Mouse (Mus musculus) adrenal gland (tissue): ENCODE results near the gene Cpt1c.

Experiments used
- intact Hi-C: fragments of 180-260 bp; cut with DNase I; formaldehyde crosslinking; loops from one replicate; pipeline ENCODE4 v1.15.1; 2025
- long read RNA-seq, 2 experiments: library from polyadenylated mRNA; unstranded; transcript quantifications; one replicate each; pipeline ENCODE4 v2.0.0; 2020; ENCODE audit warnings: borderline replicate concordance in 1 of 2; ENCODE audit not compliant: insufficient replicate concordance in 1 of 2

Gene Cpt1c
- long read RNA-seq, experiment 1, partial matches to known transcripts, result 0 of 5 reads
- long read RNA-seq, experiment 1, other reads (novel, unspliced or antisense), result 0 of 5 reads
- long read RNA-seq, experiment 2, partial matches to known transcripts, result 4 of 7 reads
- long read RNA-seq, experiment 2, other reads (novel, unspliced or antisense), result 0 of 7 reads

DNA sequence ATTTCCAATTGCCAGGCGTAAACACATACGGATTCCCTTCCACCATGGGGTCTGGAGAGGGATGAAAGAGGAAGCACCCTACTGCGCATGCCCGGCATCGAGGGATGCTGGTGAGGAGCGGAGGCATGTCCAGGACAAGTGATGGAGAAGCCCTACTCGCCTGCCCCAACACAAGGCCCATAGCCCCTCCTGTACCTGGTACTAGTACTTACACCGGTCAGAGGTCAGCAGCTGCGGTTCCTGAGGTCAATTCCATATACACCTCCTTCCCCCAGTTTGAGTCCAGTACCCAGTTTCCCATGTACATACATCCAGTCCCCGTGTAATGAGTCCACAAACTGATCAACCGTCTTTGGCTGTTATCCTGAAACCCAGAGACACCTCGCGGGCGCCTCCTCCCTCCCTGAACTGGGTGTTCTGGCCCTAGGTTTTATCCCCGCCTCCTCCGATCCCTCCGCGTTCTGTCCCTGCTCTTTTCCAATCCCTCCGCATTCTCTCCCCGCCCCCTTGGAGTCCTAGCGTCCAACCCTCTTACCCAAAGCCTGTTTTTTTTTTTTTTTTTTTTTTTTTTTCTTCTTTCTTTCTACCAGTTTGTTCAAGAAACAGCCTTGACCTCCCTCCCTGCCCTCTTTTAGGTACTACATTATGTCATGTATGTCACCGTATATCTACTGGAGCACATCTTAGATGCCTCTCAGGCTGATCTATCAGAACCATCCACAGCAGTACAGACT is at the start of gene Cpt1c:
Gene Cpt1c, minus strand, starts transcription at position 469 of the 734 bp plus-strand sequence.
- intact Hi-C loops, result no loop called here

GRCm38 (mm10) chr7:45023711-45024110 is 49.1 kb upstream of the Cpt1c start:
- intact Hi-C loops, result loop anchor here (5.0 kb wide), 1 partner anchor 49 kb away; no protein-coding TSS in a partner anchor

- intact Hi-C loops, result loop anchor here (5.0 kb wide), 1 partner anchor 52 kb away; no protein-coding TSS in a partner anchor
Measured at GRCm38 (mm10) chr7:45020225-45020624, 45.6 kb upstream of the Cpt1c start.

DNA sequence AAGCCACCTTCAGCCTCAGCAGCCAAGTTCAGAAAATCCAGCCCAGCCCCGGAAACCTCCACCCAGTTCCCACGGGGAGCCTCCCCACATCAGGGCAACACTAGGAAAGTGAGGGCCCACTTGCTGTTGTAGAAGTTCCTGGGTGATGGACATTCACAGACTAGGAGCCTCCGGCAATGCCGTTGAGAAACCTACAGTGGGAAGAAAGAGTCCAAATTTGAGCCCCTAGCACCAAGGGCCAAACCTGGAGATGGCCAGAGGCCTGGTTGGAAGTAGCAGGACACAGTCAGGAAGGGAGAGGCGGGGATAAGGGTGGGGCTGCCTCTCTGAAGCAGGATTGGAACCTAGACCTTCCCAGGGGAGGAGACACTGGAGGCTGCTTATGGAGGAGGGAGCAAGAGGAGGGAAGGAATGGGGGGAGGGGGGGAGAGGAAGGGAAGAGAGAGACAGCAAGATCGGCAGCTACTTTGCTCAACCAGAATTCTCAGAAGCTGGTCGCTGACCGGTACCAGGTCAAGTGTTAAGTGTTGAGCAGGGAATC is 44.5 kb upstream of the Cpt1c start:
- intact Hi-C loops, result loop anchor here (5.0 kb wide), 1 partner anchor 33 kb away; the partner anchor contains the start of gene Prr12

GRCm38 (mm10) chr7:45017242-45018061 is 42.8 kb upstream of the Cpt1c start, which contains the start of gene Rras:
TSS of gene Rras (plus strand) at chr7:45017961.
- intact Hi-C loops, result loop anchor here (5.0 kb wide), 1 partner anchor 35 kb away; the partner anchor contains the start of gene Prr12

GRCm38 (mm10) chr7:45016761-45017160 is 42.1 kb upstream of the Cpt1c start:
- intact Hi-C loops, result loop anchor here (5.0 kb wide), 1 partner anchor 36 kb away; the partner anchor contains the start of gene Prr12

DNA sequence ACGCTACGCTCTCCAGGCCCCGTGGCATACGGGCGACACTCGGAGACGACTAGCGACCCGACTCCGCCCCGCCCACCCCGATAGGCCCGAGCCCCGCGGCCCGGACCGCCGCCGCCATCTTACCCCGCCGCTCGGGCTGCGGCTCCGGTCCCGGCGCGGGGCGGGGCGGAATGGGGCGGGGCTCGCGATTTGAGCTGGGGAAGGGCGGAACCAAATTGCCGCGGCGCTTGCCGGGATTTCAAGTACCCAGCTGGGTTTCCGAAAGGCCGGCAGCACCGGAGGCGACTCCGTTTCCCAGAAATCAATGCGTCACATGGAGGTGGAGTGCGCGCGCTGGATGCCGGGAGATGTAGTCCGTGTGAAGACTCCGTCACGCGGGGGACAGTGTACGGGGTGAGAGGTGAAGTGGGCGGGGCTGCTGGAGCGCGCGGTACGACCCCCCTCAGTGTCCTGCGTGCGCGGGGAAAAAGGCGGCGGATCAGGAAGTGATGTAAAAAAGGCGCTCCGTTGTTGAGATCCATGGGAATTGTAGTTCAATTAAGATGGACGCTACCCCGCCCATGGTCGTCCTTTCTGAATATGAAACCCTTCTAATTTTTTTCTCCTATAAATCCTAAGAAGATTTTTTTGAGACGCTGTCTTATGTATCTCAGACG is 41.4 kb upstream of the Cpt1c start, which contains the start of gene Scaf1:
Gene Scaf1, minus strand, starts transcription at position 407 of the 656 bp plus-strand sequence.
- intact Hi-C loops, result loop anchor here (5.0 kb wide), 1 partner anchor 36 kb away; the partner anchor contains the start of gene Prr12

DNA sequence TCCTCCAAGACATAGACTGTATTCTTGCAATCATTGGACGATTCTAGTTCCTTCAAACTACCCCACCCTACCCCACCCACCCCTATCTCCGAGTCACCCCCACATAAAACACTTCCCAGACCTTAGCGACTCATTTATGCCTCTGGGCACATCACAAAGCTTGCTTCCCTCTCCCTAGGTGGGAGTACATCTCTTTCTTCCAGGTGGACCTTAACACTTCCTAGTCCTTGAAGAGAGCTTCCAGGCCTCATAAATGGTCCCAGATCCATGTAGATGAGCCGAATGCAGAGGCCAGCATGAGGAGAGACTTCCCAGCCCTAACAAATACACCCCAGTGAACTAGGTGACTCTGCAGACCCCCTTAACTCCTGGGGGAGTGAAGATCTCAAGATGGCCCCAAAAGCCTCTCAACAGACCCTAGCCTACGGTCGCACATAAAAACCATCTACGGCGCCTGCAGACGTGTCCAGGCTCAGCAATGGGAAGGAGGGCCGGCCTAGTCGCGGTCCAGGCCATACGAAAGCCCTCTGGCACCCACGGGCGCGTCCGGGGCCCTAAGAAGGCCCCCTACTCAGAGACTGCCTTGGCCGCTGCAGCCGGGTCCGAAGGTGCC is 40.8 kb upstream of the Cpt1c start:
- intact Hi-C loops, result loop anchor here (5.0 kb wide), 1 partner anchor 37 kb away; the partner anchor contains the start of gene Prr12

DNA sequence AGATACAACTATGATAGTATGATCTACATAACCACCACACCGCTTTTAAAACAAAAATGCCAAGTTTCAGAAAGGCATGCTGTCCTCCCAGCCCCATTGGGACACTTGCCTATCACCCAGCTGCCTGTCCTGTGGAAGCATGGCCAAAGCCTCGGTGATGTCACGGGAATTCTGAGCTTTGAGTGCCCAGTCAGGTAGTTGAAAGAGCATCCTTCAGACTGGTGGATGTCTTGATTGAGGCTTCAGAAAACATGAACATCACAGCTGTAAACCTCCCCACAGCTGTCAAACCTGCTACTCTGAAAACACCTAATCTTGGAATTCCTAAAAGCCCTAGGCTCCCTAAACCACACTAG is 39.4 kb upstream of the Cpt1c start:
- intact Hi-C loops, result no loop called here

DNA sequence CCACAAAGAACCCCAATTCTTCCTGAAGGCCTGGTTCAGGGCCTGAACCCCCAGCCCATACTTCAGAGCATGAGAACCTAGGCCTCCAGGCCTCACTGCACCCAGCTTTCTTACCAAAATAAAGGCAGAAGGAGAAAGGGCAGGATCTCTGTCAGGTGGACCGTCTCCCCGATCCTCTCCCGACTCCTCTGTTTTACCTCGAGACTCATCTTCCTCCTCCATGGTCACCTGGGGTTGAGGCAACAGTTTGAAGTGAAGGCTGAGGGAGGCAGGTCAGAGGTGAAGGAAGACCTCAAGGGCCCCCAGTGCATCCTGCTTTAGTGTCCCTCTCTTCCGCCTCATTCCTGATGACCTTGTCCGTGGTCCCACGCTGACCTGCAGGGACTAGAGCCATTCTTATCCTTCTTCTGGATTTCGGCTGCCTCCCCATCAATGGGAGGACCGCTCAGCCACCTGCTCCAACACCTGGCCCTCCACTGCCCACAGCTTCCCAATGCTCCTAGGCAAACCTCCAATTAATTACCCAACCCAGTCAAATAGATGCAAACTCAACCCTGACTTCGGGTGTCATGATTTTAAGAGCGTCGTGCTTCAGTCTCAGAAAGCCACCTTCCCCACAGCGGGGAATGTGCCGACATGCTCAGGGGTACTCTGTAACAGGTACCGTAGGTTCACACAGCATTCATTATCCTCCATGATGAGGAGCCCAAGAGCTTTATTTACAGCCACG is 38.9 kb upstream of the Cpt1c start:
- intact Hi-C loops, result no loop called here

DNA sequence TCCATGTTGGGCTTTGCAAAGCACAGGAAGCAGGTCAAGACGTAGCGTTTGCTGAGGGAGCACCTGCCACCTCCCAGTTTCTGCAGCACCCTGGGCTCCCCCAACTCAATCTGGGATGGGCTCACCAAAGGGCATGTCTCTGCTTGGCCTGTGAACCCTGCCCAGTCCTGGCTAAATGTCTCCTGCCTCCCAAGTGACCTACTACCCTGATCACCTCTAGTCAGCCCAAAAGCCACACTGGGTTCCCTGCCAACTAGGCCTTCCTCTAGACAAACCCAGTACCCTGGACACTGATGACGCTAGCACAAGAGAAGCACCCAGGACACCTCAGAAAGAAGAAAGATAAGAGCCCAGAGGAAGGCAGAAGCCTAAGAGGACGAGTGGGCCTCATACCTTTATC is 38.2 kb upstream of the Cpt1c start:
- intact Hi-C loops, result no loop called here

DNA sequence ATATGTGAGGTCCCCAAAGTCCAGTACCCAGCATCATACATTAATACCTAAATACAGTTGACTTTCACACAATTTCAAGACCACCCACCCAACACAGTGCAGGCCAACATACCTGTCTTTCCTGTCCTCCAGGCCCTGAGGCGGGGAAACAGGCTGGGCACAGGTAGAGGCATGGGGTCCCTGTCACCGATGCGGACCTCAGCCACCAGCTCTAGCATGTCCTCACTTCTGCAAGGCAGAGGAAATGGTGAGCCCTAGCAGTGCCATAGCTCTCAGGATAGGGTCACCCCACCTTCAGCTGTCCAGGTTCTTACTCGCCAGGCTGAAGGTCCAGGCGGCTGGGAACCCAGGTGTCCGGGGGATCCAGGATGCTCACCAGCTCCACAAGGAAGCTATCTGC is 37.4 kb upstream of the Cpt1c start:
- intact Hi-C loops, result no loop called here

- intact Hi-C loops, result no loop called here
Measured at GRCm38 (mm10) chr7:45008411-45008810, 33.8 kb upstream of the Cpt1c start.

DNA sequence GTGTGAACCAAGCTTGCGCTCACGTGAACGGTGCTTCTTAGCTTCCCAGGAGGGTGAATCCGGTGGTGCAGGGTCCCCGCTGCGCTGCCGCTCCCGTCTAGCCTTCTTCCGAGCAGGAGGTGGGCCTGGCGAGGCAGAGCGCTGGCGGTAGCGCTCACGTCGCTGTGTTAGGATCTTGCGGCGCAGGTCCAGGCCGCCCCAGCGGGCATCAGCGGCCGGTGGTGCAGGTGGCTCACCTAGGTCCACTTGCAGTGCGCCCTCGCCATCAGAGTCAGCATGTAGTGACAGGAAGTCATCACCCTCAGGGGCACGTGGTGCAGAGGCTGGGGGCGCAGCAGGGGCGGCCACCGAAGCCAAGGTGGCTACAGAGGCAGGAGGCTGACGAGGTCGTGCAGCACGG is 33.2 kb upstream of the Cpt1c start:
- intact Hi-C loops, result no loop called here

- intact Hi-C loops, result no loop called here
Measured at GRCm38 (mm10) chr7:45007141-45007540, 32.5 kb upstream of the Cpt1c start.

- intact Hi-C loops, result no loop called here
Measured at GRCm38 (mm10) chr7:45006503-45006902, 31.9 kb upstream of the Cpt1c start.

DNA sequence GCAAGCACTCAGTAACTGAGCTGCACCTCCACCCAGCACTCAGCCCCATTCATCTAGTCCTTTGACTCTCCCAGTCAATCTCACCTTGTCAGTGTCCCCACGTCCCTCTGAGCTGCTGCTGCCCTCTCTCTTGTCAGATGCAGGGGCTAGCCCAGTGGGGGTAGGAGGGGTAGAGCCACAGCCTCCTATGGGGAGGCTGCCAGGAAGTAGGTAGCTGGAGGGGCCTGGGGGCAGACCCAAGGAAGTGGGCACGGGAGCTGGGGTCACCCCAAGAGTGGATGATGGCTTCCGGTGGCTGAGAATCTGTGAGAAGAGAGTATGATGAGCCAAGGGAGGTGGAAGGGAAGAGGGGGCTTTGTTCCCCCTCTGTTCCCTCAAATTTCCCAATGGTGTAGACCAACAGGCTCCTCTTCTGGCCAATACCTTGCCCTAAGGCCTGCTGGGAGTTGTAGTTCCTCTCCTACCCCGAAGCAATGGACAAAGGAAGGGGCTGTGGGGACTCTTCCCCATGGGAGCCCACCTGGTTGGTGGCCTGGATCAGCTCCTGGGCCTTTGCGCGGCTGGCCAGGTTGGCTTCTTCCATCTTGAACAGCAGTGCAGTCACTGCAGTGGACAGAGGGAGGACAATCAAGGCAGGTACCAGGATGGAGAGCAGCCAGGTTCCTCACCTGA is 30.8 kb upstream of the Cpt1c start:
- intact Hi-C loops, result no loop called here

- intact Hi-C loops, result no loop called here
Measured at GRCm38 (mm10) chr7:45004546-45004945, 29.9 kb upstream of the Cpt1c start.

DNA sequence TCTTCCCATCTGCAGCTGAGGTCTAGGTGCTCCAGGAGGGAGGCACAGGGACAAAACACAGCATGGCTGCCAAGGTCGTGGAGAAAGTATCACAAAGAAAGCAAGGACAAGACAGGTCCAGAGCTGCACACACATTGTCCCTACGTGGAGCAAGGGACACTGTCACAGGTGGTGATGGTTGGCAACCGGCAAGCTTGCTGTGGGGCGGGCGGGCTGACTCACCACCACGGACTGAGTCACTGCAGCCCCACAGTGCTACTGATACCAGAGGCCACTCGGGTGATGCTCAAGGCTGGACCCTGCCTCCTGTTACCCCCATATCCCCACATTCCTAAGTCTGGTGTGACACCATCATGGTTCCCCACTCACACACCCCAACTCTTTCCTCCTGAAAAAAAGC is 27.8 kb upstream of the Cpt1c start:
- intact Hi-C loops, result no loop called here
